Mouse (Mus musculus): ENCODE results near the gene Borcs6.
"Not testable (repeated sequence)": the region's sequence is repeated elsewhere in the genome, so short reads cannot be mapped to it uniquely, and the experiment has no call there.

Gene Borcs6

GRCm38 (mm10) chr11:69090367-69090766 is 30.9 kb downstream of the Borcs6 start:
- no peak for DNase-seq

- DNase-seq = no peak
These were observed 32.3 kb downstream of the Borcs6 start for GRCm38 (mm10) chr11:69091566-69092385.

GRCm38 (mm10) chr11:69092386-69092751 is 32.9 kb downstream of the Borcs6 start:
- DNase-seq = peak; percentile 93 to 94

GRCm38 (mm10) chr11:69092871-69093270 is 33.4 kb downstream of the Borcs6 start:
- DNase-seq = no peak

- not testable (repeated sequence) for DNase-seq
These were observed 34.3 kb downstream of the Borcs6 start for GRCm38 (mm10) chr11:69093856-69094255.

GRCm38 (mm10) chr11:69094697-69095429 is 35.3 kb downstream of the Borcs6 start, which contains the start of gene Per1:
Gene Per1, plus strand, starts transcription at chr11:69095217.
- peak; percentile 98 to 99 for DNase-seq

GRCm38 (mm10) chr11:69095511-69096231 is 36.2 kb downstream of the Borcs6 start:
- peak in 1 of 2 experiments; percentile 52 for DNase-seq

- DNase-seq = no peak
These were observed 37.0 kb downstream of the Borcs6 start for GRCm38 (mm10) chr11:69096360-69096986.

GRCm38 (mm10) chr11:69096987-69097900 is 37.7 kb downstream of the Borcs6 start:
- DNase-seq = peak; percentile 99

- no peak for DNase-seq
These were observed 38.7 kb downstream of the Borcs6 start for GRCm38 (mm10) chr11:69098039-69098761.

GRCm38 (mm10) chr11:69098762-69099091 is 39.2 kb downstream of the Borcs6 start:
- peak; percentile 94 to 97 for DNase-seq

GRCm38 (mm10) chr11:69099177-69099914 is 39.8 kb downstream of the Borcs6 start:
- DNase-seq = peak; percentile 85 to 89

GRCm38 (mm10) chr11:69099915-69100345 is 40.4 kb downstream of the Borcs6 start:
- peak; percentile 94 to 95 for DNase-seq

- DNase-seq = no peak
These were observed 41.3 kb downstream of the Borcs6 start for GRCm38 (mm10) chr11:69100639-69101360.

GRCm38 (mm10) chr11:69101604-69102402 is 42.3 kb downstream of the Borcs6 start:
- no peak for DNase-seq

- DNase-seq = no peak
These were observed 42.8 kb downstream of the Borcs6 start for GRCm38 (mm10) chr11:69102403-69102725.

GRCm38 (mm10) chr11:69103121-69103520 is 43.6 kb downstream of the Borcs6 start:
- no peak for DNase-seq

- no peak for DNase-seq
These were observed 44.3 kb downstream of the Borcs6 start for GRCm38 (mm10) chr11:69103531-69104435.

Measured in kidney, postnatal 4 days (tissue).